Mouse (Mus musculus) bone marrow, adult 2 months (tissue): ENCODE data around the gene Lca5. TPM values are rescaled to one million over a fixed set of nuclear protein-coding genes. Genes with fewer than 3 reads are reported as not detected.

Experiments
- H3K27ac ChIP-seq: fragments of 200-500 bp; 2 replicates; pipeline ENCODE4 v1.5.1; 2012; ENCODE audit warnings: low read depth, mild to moderate bottlenecking, control low read depth, inconsistent platforms, low read length; ENCODE audit not compliant: control insufficient read depth, poor library complexity, insufficient read depth
- H3K4me1 ChIP-seq: fragments of 200-500 bp; 2 replicates; pipeline ENCODE4 v1.6.1; 2011; ENCODE audit warnings: low read length; ENCODE audit not compliant: control insufficient read depth, insufficient read depth
- H3K4me3 ChIP-seq: fragments of 200-500 bp; replicated peaks from 2 replicates; pipeline ENCODE3; 2011; ENCODE audit warnings: mild to moderate bottlenecking, low read depth, low read length, control low read depth; ENCODE audit not compliant: control insufficient read depth
- CTCF ChIP-seq: fragments of 200-500 bp; IDR thresholded peaks from 2 replicates; pipeline ENCODE4 v1.5.1; 2011; ENCODE audit warnings: low read length, control low read depth; ENCODE audit not compliant: control insufficient read depth, insufficient read depth
- POLR2A ChIP-seq: fragments of 200-500 bp; IDR thresholded peaks from 2 replicates; pipeline ENCODE4 v1.6.1; 2011; ENCODE audit warnings: low read depth, mild to moderate bottlenecking, control low read depth, low read length, borderline replicate concordance; ENCODE audit not compliant: control insufficient read depth
- WGBS: fragments of 180-500 bp; shearing (Covaris S2); methylation state at CpG from one replicate; pipeline ENCODE4 v1.1.7; 2018; 5-methylcytosine and 5-hydroxymethylcytosine counted together
- polyA plus RNA-seq: library from polyadenylated mRNA; stranded (reverse); fragments of >200 nt; gene quantifications from 2 replicates; pipeline ENCODE4 v1.2.4, GENCODE M21; 2011; ENCODE audit warnings: low replicate concordance; ENCODE audit not compliant: missing spikeins, insufficient read depth, insufficient read length

Gene Lca5
- polyA plus RNA-seq, 1 experiment, result 2.4 TPM

DNA sequence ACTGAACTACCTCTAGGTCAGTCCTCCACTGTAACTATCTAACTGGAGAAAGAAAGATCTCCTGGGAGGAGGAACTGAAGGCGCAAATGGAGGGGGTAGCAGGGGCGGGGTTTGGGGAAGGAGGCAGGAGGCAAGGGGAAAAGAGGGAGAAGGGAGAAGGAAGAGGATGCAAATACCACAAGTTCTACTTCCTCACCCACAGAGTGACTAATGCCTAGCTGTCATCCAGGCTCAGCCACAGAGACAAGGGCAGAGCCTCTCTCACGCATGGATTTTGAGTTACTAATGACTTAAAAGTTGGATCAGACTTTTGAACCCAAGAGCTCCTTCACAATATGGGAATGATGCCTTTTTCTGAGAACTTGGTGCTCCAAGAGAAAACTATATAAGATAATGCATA lies 40.1 kb downstream of the Lca5 start:
- 18% methylated on average over 3 of the region's 3 CpGs for WGBS
- TF ChIP-seq CTCF (no peak), POLR2A (no peak)
- Histone ChIP-seq H3K4me3 (no peak overlapping the region), H3K27ac (no peak overlapping the region), H3K4me1 (no peaks in the 10 kb centered on the region)

DNA sequence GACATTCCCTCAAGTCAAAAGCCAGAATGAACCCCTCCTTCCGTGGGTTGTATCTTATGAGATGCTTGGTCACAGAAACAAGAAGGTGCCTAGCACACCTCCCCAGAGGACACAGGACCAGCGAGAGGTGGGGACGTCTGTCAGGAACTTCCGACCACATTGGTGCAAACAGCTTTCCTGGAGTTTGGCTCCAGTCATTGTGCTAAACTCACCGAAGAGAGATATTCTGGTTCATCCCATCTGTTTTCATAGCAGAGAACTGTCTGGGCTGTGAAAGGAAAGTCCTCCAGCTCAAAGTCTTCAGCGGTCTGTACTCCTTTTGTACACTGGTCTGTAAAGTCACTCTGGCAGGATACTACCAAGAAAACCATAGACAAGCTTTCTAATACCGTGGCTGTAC lies 41.5 kb downstream of the Lca5 start:
- Histone ChIP-seq H3K27ac (no peak overlapping the region), H3K4me1 (no peaks in the 10 kb centered on the region), H3K4me3 (no peak overlapping the region)
- TF ChIP-seq POLR2A, result no peak
- TF ChIP-seq CTCF, result no peak
- WGBS, result 78% methylated on average over 7 of the region's 7 CpGs

DNA sequence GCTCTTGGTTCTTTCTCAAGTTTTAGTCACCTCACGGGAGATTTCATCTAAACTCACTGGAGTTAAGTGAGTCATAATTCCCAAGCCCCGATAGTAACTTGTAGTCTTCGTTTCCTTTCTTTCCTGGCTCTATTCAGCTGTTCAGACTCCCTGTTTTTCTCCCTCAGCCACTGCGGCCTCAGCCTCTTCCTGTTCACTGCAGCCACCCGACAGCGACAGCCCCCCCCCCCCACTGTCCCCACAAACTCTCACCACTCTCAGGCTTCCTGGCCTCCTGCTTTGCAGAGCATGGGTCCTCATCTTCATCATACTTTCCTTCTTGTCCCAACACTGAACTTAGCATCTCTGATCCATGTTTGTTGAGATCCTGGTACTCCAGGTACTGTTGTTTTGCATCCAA lies 42.7 kb downstream of the Lca5 start:
- H3K4me3 ChIP-seq, result no peak overlapping the region
- WGBS, result 11% methylated on average over 6 of the region's 6 CpGs
- H3K27ac ChIP-seq, result no peak overlapping the region
- no peaks in the 10 kb centered on the region for H3K4me1 ChIP-seq
- TF ChIP-seq POLR2A, result no peak
- TF ChIP-seq CTCF, result no peak

DNA sequence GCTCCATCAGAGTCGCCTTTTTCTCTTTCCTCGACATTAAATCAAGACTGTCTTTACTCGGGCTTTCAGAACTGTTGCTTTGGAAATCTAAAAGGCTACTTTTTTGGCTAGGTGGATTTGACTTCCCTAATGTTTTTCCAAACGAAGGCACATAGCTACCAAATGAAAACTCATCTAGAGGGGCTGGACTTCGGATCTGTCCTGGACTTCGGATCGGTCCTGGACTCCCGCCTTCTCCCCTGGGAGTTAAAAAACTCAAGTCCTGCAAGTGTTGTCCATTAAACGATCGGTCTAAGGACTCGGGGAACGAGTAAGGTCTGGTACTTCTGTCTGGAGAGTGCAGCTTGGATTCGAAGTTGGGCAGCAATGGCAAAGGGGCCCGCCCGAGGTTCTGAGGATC lies 45.5 kb downstream of the Lca5 start:
- Histone ChIP-seq H3K4me3 (no peak overlapping the region), H3K27ac (no peak overlapping the region), H3K4me1 (no peaks in the 10 kb centered on the region)
- TF ChIP-seq POLR2A (no peak), CTCF (no peak)
- 83% methylated on average over 15 of the region's 15 CpGs for WGBS

GRCm38 (mm10) chr9:83391996-83392395 lies 48.9 kb downstream of the Lca5 start:
- WGBS, result 73% methylated on average over 11 of the region's 11 CpGs
- TF ChIP-seq POLR2A (no peak), CTCF (no peak)

DNA sequence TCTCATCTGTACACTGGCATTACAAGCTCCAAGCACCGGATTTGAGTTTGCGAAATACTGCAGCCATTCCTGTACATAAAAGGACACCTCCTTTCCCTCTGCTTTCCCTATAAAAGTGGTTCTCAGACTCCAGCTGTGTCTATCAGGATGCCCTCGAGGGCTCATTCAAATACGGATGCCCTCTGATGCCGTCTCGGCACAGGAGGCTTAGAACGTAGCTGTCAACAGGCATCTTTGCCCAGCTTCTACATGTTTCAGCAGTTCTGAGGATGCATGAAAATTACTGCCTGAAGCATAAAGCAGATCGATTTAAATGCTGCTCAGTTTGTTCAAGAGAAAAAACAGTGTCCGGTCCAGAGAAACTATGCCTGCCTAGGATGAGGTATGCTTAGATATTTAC lies 51.4 kb downstream of the Lca5 start:
- TF ChIP-seq POLR2A (no peak), CTCF (no peak)
- Histone ChIP-seq H3K4me3 (no peak overlapping the region), H3K4me1 (no peaks in the 10 kb centered on the region), H3K27ac (no peak overlapping the region)
- WGBS, result 83% methylated on average over 9 of the region's 9 CpGs

More at GRCm38 (mm10) chr9:83391996-83392395, 48.9 kb downstream of the Lca5 start:
- Histone ChIP-seq H3K27ac (no peak overlapping the region), H3K4me1 (no peaks in the 10 kb centered on the region), H3K4me3 (no peak overlapping the region)

- H3K4me1 ChIP-seq, result no peaks in the 10 kb centered on the region
- 79% methylated on average over 5 of the region's 5 CpGs for WGBS
- TF ChIP-seq POLR2A (no peak), CTCF (no peak)
These were observed 54.6 kb downstream of the Lca5 start for GRCm38 (mm10) chr9:83386264-83386855.

GRCm38 (mm10) chr9:83385301-83385700 lies 55.6 kb downstream of the Lca5 start:
- Histone ChIP-seq H3K27ac (no peak overlapping the region), H3K4me1 (no peaks in the 10 kb centered on the region), H3K4me3 (no peak overlapping the region)
- 22% methylated on average over 6 of the region's 6 CpGs for WGBS
- no peak for TF ChIP-seq CTCF
- no peak for TF ChIP-seq POLR2A

More at GRCm38 (mm10) chr9:83386264-83386855, 54.6 kb downstream of the Lca5 start:
- no peak overlapping the region for H3K27ac ChIP-seq
- H3K4me3 ChIP-seq, result no peak overlapping the region

DNA sequence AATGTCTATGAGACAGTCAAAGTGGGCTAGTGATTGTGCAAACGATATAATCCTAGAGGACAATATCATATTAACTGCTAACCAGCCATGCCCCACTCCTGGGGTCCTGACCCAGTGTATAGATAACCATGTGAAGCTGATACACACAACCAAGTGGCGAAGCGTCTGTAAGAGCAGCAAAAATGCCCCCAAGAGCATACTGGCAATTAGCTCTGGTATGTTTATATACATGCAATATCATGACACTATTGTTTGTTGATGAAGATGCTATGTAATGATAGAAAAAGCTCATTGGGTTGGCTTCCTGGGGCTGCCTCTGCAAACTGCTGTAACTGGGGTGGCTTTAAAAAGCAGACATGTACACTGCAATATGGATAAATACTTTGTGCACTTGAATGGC lies 57.7 kb downstream of the Lca5 start:
- TF ChIP-seq CTCF, result no peak
- TF ChIP-seq POLR2A, result no peak
- Histone ChIP-seq H3K4me3 (no peak overlapping the region), H3K27ac (no peak overlapping the region), H3K4me1 (no peaks in the 10 kb centered on the region)
- 76% methylated on average over 3 of the region's 3 CpGs for WGBS
